Mouse (Mus musculus) neural tube, embryonic 13.5 days (tissue): ENCODE data around the gene Tmem158. TPM values are rescaled to one million over a fixed set of nuclear protein-coding genes. Genes with fewer than 3 reads are reported as not detected.

ENCODE experiments used
- ATAC-seq: fragments of 200-750 bp; cut with Nextera tagmentation; 2 replicates; pipeline ENCODE4 v1.8.0; 2017; ENCODE audit warnings: low read depth, mild to moderate bottlenecking, moderate TSS enrichment, moderate library complexity
- H3K27ac ChIP-seq: fragments of 300-500 bp; sonication (generic); replicated peaks from 2 replicates; pipeline ENCODE4 v1.5.1; 2015; ENCODE audit warnings: moderate library complexity, mild to moderate bottlenecking, inconsistent platforms
- H3K27me3 ChIP-seq: fragments of 300-500 bp; sonication (generic); 2 replicates; pipeline ENCODE4 v1.6.1; 2015; ENCODE audit warnings: mild to moderate bottlenecking, inconsistent platforms
- H3K36me3 ChIP-seq: fragments of 300-500 bp; sonication (generic); 2 replicates; pipeline ENCODE4 v1.6.1; 2015; ENCODE audit warnings: mild to moderate bottlenecking, inconsistent platforms
- H3K4me1 ChIP-seq: fragments of 300-500 bp; sonication (generic); replicated peaks from 2 replicates; pipeline ENCODE4 v1.6.1; 2015; ENCODE audit warnings: inconsistent platforms
- H3K4me2 ChIP-seq: fragments of 300-500 bp; sonication (generic); 2 replicates; pipeline ENCODE4 v1.6.1; 2015; ENCODE audit warnings: inconsistent platforms, mild to moderate bottlenecking, moderate library complexity
- H3K4me3 ChIP-seq: fragments of 300-500 bp; sonication (generic); 2 replicates; pipeline ENCODE4 v1.5.1; 2015; ENCODE audit warnings: mild to moderate bottlenecking, inconsistent platforms
- H3K9ac ChIP-seq: fragments of 300-500 bp; sonication (generic); 2 replicates; pipeline ENCODE4 v1.6.1; 2015; ENCODE audit warnings: moderate library complexity, mild to moderate bottlenecking, inconsistent platforms
- H3K9me3 ChIP-seq: fragments of 300-500 bp; sonication (generic); 2 replicates; pipeline ENCODE4 v1.6.1; 2016; ENCODE audit warnings: inconsistent platforms
- WGBS: fragments of 180-500 bp; shearing (Covaris S2); methylation state at CpG from one replicate; pipeline ENCODE4 v1.1.7; 2015; 5-methylcytosine and 5-hydroxymethylcytosine counted together
- polyA plus RNA-seq: library from polyadenylated mRNA; unstranded; fragments of >200 nt; fragmentation: Nextera tagmentation; extraction: Ambion mirVana; gene quantifications from 2 replicates; pipeline ENCODE4 v1.2.1, GENCODE M21; 2015

Tmem158 gene
- polyA plus RNA-seq, 1 experiment from 2014 or later: 33.5 TPM

DNA sequence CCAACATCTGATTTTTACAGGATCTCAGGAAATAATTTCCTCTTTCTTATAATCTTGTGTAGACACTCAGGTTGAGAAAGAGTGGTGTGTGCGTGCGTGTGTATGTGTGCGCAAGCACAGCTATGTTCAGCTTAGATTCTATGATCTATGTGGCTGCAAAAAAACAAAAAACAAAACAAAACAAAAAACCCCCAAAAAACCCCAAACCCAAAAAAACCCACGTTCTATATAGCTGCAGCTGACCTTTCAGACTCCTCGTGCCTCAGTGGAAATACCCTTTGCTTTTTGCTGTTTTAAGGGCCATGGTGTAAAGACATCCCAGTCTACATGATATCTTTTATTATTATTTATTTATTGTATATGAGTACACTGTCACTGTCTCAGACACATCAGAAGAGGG is 19.4 kb downstream of the Tmem158 start:
- H3K27me3 ChIP-seq: no peaks in the 10 kb centered on the region
- 94% methylated on average over 5 of the region's 5 CpGs for WGBS
- no peak overlapping the region for H3K4me2 ChIP-seq
- H3K9ac ChIP-seq: no peak overlapping the region
- H3K4me3 ChIP-seq: no peak overlapping the region
- ATAC-seq: no peak
- no peak overlapping the region for H3K27ac ChIP-seq
- H3K9me3 ChIP-seq: no peaks in the 10 kb centered on the region
- no peaks in the 10 kb centered on the region for H3K36me3 ChIP-seq
- H3K4me1 ChIP-seq: peaks cover 6% of the 10 kb centered on the region

DNA sequence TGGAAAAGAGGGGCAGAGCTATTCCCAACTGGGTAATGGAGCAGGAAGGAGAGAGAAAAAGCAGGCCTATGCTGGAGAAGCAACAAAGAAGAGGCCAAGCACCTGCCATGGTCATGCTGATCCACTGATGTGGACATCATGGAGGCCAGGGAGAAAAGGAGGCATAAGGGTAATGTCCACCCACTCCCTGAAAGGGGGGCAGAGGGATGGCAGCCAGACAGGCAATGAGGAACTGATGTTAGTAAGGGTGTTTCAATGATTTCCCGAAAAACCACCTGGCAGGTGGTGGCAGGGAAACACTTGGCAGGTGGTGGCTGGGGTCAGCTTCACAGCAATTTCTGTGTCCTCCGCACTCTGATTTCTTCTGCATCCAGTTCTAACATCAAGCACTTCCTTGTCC is 19.8 kb downstream of the Tmem158 start:
- no peak overlapping the region for H3K27ac ChIP-seq
- no peak overlapping the region for H3K4me3 ChIP-seq
- H3K27me3 ChIP-seq: no peaks in the 10 kb centered on the region
- ATAC-seq: no peak
- no peak overlapping the region for H3K9ac ChIP-seq
- no peaks in the 10 kb centered on the region for H3K9me3 ChIP-seq
- peaks cover 6% of the 10 kb centered on the region for H3K4me1 ChIP-seq
- no peak overlapping the region for H3K4me2 ChIP-seq
- 85% methylated on average over 2 of the region's 2 CpGs for WGBS
- H3K36me3 ChIP-seq: no peaks in the 10 kb centered on the region

DNA sequence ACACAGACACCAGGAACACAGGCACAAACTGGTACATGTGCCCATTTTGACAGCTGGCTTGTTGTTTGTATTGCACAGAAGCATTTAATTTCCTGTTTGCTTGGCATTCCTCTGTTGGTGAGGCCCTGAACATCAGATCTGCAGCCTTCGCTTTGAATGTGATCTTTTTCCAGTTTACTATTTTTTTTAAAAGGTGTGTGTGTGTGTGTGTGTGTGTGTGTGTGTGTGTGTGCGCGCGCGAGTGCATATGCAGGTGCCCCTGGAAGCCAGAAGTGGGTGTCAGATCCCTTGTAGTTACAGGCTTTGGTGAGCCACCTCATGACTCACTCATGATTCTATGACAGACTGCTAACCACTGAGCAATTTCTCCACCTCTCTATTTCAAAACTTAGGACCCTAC is 20.3 kb downstream of the Tmem158 start:
- ATAC-seq: no peak
- H3K27me3 ChIP-seq: no peaks in the 10 kb centered on the region
- H3K9ac ChIP-seq: no peak overlapping the region

DNA sequence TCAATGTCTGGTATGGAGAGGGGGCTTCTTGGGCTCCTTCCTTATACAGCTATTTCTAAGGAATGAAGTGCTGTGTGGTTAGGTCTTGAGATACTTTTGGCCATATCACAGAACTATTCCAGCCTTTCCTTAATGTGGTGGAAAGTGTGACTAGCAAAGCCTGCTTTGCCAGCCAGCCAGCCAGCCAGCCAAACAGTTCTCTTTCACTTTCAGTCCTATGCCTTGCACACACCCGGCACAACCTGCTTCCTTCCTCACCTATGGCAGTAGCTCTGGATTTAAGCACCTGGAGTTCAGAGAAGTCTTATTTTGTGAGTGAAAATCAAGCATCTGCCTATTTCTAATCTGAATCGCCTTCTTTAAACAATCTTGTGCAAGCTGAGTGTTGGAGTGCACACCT is 20.9 kb downstream of the Tmem158 start:
- H3K9me3 ChIP-seq: no peaks in the 10 kb centered on the region
- H3K4me2 ChIP-seq: no peak overlapping the region
- H3K9ac ChIP-seq: no peak overlapping the region
- no peak overlapping the region for H3K4me3 ChIP-seq
- H3K27ac ChIP-seq: no peak overlapping the region
- 79% methylated on average over 2 of the region's 2 CpGs for WGBS
- no peaks in the 10 kb centered on the region for H3K36me3 ChIP-seq
- peaks cover 6% of the 10 kb centered on the region for H3K4me1 ChIP-seq
- ATAC-seq: no peak
- no peaks in the 10 kb centered on the region for H3K27me3 ChIP-seq

More for the DNA sequence above, 20.3 kb downstream of the Tmem158 start:
- no peaks in the 10 kb centered on the region for H3K9me3 ChIP-seq
- H3K27ac ChIP-seq: no peak overlapping the region
- H3K4me3 ChIP-seq: no peak overlapping the region
- no peaks in the 10 kb centered on the region for H3K36me3 ChIP-seq
- WGBS: 90% methylated on average over 5 of the region's 5 CpGs
- H3K4me2 ChIP-seq: no peak overlapping the region
- H3K4me1 ChIP-seq: peaks cover 6% of the 10 kb centered on the region

DNA sequence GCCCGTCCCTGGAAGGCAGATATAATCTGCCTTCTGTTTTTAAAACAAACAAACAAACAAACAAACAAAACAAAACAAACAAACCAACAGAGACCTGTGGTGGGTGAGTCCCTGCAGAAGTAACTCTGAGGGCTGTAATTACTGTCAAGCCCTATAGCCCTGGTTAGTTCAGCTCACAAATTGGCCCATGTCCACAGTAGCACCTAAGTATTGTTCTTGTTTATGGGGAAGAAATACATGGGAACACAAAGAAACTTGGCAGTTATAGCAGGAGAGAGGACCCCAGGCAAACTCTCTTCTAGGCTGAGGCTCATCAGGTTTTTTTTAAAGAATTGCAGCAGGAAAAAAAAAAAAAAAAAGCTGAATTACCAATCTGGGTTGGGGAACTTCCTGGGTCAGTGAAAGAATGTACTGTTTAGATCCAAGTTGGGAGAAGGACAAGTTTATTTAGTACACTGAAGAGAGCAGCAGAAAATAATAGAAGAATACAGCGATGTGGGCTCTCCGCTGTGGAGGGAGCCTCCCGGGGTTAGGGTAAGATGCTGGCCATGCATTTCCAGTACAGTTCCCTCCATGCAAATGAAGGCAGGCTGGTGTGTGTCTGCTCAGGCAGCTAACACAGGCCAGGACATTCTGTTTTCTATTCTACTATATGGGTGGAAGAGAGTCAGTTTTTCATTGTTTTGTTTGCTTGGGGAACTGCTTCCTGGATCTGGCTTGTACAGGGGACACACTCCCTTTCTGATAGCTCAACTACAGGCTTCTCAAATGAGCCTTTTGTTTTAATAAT is 22.1 kb downstream of the Tmem158 start:
- no peaks in the 10 kb centered on the region for H3K27me3 ChIP-seq
- 33% methylated on average over 4 of the region's 4 CpGs for WGBS
- no peaks in the 10 kb centered on the region for H3K36me3 ChIP-seq
- peak overlapping the region; percentile 46; the same call in 1 of the 2 replicates for H3K27ac ChIP-seq
- no peak for ATAC-seq
- H3K9ac ChIP-seq: no peak overlapping the region
- H3K4me1 ChIP-seq: peaks cover 6% of the 10 kb centered on the region
- H3K4me2 ChIP-seq: no peak overlapping the region
- no peak overlapping the region for H3K4me3 ChIP-seq
- no peaks in the 10 kb centered on the region for H3K9me3 ChIP-seq

DNA sequence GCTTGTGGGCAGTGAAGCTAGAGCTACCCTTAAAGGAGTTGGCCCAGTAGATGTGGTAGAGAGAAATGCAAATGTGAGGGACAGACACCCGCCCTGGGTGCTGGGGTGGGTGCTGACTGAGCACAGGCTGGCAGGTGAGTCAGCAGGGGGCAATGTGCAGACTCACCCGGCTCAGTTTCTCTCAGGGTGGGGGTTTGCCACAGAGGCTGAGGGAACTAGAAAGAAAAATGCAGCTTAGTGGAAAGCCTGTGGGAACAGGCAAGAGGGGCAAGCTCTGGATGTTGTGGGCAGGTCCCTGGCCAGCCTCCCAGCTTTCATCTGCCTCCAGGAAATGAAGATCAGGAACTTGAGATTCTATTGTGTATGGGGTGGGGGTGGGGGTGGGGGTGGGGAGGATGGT is 22.8 kb downstream of the Tmem158 start:
- ATAC-seq: 0 out of 2 replicates have a peak, but pooled peaks have one; percentile 27
- Histone ChIP-seq H3K27me3 (no peaks in the 10 kb centered on the region), H3K4me3 (no peak overlapping the region), H3K4me2 (no peak overlapping the region), H3K36me3 (no peaks in the 10 kb centered on the region), H3K9me3 (no peaks in the 10 kb centered on the region), H3K9ac (no peak overlapping the region), H3K4me1 (peaks cover 6% of the 10 kb centered on the region), H3K27ac (peak overlapping the region; percentile 20; the same call in 1 of the 2 replicates)
- WGBS: 42% methylated on average over 2 of the region's 2 CpGs

DNA sequence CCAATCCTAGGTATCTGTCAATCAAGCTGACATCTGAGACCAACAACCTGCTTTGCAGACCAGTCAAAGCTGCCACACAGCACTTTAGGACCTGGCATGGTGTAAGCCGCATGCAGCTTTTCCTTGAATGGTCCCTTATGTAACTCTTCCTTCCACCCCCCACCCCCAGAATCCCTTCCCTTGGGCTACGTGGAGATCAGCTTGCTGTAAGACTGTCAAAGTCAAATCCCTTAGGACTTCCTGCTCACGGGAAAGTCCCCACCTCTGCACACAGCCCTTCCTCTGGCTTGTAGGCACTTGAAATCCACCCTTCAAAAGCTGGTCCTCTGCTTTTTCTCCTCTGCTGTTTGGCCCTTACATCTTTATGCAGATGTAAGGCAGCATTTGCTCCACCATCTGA is 24.9 kb downstream of the Tmem158 start:
- Histone ChIP-seq H3K9me3 (no peaks in the 10 kb centered on the region), H3K9ac (no peak overlapping the region), H3K4me3 (no peak overlapping the region), H3K4me2 (no peak overlapping the region), H3K4me1 (peaks cover 6% of the 10 kb centered on the region), H3K36me3 (no peaks in the 10 kb centered on the region), H3K27me3 (no peaks in the 10 kb centered on the region), H3K27ac (no peak overlapping the region)
- 56% methylated on average over 3 of the region's 3 CpGs for WGBS
- no peak for ATAC-seq

DNA sequence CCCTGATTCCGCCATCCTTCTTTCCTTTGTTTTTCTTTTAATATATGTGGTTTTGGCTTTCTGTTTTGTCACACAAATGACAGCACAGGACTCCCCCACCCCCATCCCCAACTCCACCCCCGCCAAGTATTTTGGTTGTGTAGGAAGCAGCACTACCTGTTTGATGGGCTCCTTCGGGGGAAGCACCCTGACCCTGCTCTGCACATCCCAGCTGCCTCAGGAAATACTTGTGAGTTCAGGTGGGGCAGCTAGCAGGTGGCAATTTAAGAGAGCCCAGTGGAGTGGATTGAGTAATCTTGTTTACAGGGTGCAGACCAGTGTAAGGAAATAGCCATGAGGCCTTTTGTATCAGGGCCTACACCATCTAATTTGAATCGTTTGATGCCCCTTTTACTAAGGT is 30.7 kb downstream of the Tmem158 start:
- 74% methylated on average over 4 of the region's 4 CpGs for WGBS
- H3K27me3 ChIP-seq: no peaks in the 10 kb centered on the region
- H3K4me3 ChIP-seq: no peak overlapping the region
- H3K4me2 ChIP-seq: no peak overlapping the region
- no peak overlapping the region for H3K9ac ChIP-seq
- H3K9me3 ChIP-seq: no peaks in the 10 kb centered on the region
- ATAC-seq: no peak
- no peaks in the 10 kb centered on the region for H3K4me1 ChIP-seq
- H3K36me3 ChIP-seq: no peaks in the 10 kb centered on the region
- H3K27ac ChIP-seq: no peak overlapping the region

DNA sequence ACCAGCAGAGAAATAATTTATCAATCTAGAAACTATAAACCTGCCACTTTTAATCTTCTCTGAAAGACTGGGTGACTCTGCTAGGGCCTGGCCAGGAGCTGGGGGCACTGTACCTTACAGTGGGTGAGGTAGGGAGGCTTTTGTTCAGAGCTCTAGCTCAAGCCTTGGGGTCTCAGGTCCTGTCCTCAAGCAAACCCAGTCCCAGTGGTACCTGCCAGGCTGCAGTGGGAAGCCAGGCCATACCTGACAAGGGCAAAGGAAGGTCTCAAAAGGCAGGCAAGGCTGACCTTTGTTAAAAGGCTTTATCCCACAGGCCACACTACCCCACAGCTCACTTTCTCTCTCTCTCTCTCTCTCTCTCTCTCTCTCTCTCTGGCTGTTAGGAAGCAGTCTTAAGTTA is 31.9 kb downstream of the Tmem158 start:
- Histone ChIP-seq H3K27me3 (no peaks in the 10 kb centered on the region), H3K9me3 (no peaks in the 10 kb centered on the region), H3K9ac (no peak overlapping the region), H3K36me3 (no peaks in the 10 kb centered on the region), H3K4me1 (no peaks in the 10 kb centered on the region), H3K27ac (no peak overlapping the region), H3K4me3 (no peak overlapping the region), H3K4me2 (no peak overlapping the region)
- no peak for ATAC-seq

DNA sequence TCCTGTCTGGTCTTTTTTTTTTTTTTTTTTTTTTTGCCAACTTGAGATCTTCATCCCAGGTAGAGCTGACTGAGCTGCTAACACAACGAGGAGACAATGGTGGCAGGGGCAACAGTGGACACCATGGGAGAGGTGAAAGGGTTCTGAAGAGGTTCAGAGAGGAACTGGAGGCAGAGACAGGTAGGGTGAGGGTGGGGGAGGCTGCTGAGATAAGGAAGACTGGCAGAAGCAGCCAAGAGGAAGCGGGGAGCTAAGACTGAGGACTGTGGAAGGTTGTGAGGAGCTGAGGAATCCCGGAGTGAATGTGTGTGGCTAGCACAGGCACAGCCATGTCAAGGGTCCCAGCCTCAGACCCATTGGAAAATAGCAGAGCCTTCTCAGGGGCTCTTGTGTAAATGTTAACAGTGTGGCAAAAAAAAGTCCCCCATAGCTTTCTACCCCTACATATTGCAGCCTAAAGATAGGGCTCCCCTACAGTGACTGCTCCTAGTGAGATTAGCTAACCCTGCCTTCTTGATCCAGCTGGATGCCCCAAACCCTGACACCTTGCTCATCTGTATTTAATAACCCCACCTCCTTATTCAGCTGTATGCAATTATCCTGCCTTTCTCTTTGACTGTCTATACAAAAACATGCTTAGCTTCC is 33.3 kb downstream of the Tmem158 start:
- Histone ChIP-seq H3K4me1 (no peaks in the 10 kb centered on the region), H3K4me3 (no peak overlapping the region), H3K4me2 (no peak overlapping the region), H3K27ac (no peak overlapping the region), H3K27me3 (no peaks in the 10 kb centered on the region), H3K36me3 (no peaks in the 10 kb centered on the region), H3K9me3 (no peaks in the 10 kb centered on the region), H3K9ac (no peak overlapping the region)
- ATAC-seq: no peak
- whole genome bisulfite sequencing: 75% methylated on average over 3 of the region's 3 CpGs

DNA sequence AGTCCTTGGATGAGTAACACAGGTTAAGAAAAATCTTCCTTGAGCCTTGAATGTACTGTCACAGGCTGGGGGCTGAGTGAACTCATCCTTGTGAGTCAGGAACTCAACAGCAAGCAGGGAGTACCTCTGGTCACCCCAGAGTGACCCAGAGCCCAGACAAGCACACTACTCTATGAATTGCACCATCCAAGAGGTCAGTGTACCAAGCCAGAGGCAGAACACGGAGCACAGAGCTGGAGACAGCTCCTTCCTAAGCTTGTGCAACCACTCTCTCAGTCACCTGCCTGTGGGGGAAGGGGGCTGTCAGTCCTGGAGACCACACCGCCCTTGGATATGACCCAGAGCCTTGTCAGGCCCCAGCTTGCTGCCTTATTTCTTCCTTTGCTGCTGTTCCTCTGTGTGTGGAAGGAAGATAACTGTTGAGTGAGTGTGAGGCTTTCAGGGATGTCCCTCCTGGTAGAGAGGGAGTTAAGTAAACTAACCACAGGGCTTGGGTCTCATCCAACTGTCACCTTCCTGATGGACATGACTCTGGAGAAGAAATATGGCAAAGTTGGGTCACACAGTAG is 35.6 kb downstream of the Tmem158 start:
- Histone ChIP-seq H3K36me3 (no peaks in the 10 kb centered on the region), H3K9ac (no peak overlapping the region), H3K9me3 (no peaks in the 10 kb centered on the region), H3K27ac (no peak overlapping the region), H3K27me3 (no peaks in the 10 kb centered on the region), H3K4me3 (no peak overlapping the region), H3K4me1 (no peaks in the 10 kb centered on the region), H3K4me2 (no peak overlapping the region)
- WGBS: 73% methylated on average over 2 of the region's 2 CpGs
- no peak for ATAC-seq

DNA sequence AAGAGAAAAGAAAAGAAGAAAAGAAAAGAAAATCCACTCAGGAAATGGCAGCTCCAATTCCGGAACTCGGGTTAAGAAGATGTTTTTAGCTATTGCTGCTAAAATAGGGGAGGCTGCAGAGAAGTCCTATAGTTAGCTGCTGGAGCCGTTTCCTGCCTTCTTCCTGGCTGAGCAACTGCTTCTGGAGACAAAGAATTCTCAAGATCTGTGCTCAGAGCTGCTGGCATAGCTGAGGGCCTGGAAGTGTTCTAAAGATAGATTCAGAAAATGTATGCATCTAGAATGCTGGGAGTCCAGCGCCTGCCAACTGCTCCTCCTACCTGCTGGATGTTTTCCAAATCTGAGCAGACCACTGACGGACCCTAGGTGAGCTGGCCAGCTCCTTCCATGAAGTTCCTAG is 40.7 kb downstream of the Tmem158 start:
- H3K9ac ChIP-seq: no peak overlapping the region
- H3K36me3 ChIP-seq: no peaks in the 10 kb centered on the region
- WGBS: 64% methylated on average over 5 of the region's 5 CpGs
- no peaks in the 10 kb centered on the region for H3K9me3 ChIP-seq
- H3K4me3 ChIP-seq: no peak overlapping the region
- ATAC-seq: no peak
- H3K4me2 ChIP-seq: no peak overlapping the region
- peaks cover 25% of the 10 kb centered on the region for H3K27me3 ChIP-seq
- no peak overlapping the region for H3K27ac ChIP-seq
- H3K4me1 ChIP-seq: peaks cover 9% of the 10 kb centered on the region
